Mouse (Mus musculus) frontal cortex, postnatal 14 days (tissue): ENCODE results near the gene Tubgcp5.

Source experiments
- DNase-seq, 2 experiments: peaks; one replicate each; pipeline ENCODE4 v3.0.0; 2022; ENCODE audit warnings: low spot score in 2 of 2

Tubgcp5 gene

DNA sequence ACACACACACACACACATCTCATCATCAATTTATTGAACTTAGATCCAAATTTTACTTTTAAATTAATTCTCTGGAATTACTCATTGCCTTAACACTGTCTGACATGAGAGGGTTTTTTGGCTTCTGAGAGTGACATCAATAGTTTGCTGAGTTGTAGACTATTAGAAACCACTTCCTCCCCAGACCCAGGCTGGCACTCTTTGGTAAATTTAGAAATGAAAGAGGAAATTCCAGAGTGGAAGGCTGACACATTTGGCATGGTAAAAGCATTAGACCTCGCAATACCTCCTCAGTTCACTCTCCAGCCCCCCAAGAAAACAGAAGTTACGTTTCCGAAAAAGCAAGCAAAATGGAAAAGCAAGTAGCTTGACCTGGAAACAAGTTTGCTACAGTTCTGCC, 58.8 kb downstream of the Tubgcp5 start:
- DNase-seq: no peak

DNA sequence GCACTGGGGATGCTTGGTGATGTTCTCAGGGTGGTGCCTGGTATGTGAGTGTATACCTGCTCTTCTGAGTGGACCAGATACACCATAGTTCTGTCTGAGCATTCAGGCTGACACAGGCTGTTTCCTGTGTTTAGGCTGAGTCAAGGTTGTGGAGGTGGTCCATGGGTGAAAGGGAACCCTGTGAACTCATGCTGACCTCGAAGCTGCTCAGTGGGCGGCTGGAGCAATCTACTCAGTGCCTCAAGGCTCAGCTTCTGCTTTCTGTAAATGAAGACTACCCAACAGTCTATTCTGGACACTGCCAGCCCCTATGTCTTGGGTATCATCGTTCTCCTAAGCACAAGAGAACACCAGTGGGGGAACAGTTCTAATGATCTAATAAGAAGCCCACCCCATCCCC, 61.6 kb downstream of the Tubgcp5 start:
- DNase-seq: no peak

- no peak for DNase-seq
Observed at GRCm38 (mm10) chr7:55856741-55857140, 62.8 kb downstream of the Tubgcp5 start.

- no peak for DNase-seq
Observed at GRCm38 (mm10) chr7:55857729-55858128, 63.8 kb downstream of the Tubgcp5 start.

DNA sequence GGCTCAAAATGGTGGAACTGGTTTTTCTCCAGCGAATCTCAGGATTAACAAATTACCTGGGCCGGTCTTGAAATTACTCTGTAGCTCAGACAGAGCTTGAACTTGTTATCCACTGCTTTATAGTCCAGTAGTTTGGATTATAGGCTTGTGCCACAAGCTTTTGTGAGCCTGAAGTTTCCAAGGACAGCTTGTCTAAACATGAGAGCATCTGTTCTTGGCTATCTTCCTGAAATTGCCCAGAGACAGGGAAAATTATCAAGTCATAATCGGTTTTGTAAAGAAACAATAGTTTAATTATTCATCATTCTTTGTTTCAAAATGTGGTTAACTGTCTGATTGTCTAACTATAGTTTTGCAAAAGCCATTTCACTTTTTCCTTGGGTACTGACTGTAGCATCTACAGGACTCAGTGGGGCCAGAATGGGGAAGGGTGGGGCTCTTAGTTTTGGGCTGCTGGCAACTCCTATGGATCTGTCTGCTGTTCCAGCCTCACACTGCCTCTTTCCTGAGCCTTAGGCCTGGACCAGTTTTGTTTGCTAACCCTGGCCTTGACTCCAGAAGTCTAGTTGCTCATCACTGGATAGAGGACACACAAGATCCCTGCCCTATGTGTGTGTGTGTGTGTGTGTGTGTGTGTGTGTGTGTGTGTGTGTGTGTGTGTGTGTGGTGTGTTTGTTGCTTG, 65.0 kb downstream of the Tubgcp5 start:
- DNase-seq: no peak

DNA sequence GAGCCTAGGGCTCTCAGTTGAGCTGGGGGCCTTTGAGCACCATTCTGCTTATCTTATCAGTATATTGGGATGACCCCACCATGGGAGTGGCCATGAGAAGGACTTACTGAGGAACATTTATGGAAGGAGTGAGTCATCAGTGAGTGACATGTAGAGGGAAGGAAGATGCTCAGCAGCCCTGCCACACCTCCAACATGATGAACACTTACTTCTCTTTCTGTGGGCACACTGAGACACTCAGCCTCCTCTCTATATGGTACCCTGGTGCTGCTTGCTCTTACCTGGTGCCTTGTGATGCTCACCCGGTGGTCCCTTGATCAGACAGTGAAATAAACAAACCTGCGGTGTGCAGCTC, 65.5 kb downstream of the Tubgcp5 start:
- DNase-seq: no peak

- DNase-seq: no peak
Observed at GRCm38 (mm10) chr7:55859956-55860355, 66.0 kb downstream of the Tubgcp5 start.

GRCm38 (mm10) chr7:55861175-55861574, 67.2 kb downstream of the Tubgcp5 start:
- no peak for DNase-seq

GRCm38 (mm10) chr7:55865044-55865443, 71.1 kb downstream of the Tubgcp5 start:
- DNase-seq: no peak

GRCm38 (mm10) chr7:55865750-55866416, 71.9 kb downstream of the Tubgcp5 start:
- DNase-seq: no peak

GRCm38 (mm10) chr7:55868247-55868646, 74.3 kb downstream of the Tubgcp5 start:
- DNase-seq: no peak

DNA sequence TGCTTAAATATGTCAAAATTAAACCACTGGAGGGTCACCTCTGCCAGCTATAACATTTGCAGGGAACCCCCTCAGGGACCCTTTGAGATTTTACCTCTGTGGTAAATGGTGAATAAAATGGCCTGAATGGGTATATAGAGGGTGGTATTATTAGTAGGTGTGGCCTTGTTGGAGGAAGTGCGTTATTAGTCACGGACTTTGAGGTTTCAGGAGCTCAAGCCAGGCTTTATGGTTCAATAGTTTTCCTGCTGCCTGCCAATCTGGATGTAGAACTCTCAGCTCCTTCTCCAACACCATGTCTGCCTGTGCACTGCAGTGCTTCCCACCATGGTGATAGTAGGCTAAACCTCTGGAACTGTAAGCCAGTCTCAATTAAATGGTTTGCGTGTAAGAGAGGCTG, 75.3 kb downstream of the Tubgcp5 start:
- no peak for DNase-seq

- DNase-seq: no peak
Observed at GRCm38 (mm10) chr7:55870340-55871020, 76.5 kb downstream of the Tubgcp5 start.

- DNase-seq: no peak
Observed at GRCm38 (mm10) chr7:55871476-55871875, 77.5 kb downstream of the Tubgcp5 start.

DNA sequence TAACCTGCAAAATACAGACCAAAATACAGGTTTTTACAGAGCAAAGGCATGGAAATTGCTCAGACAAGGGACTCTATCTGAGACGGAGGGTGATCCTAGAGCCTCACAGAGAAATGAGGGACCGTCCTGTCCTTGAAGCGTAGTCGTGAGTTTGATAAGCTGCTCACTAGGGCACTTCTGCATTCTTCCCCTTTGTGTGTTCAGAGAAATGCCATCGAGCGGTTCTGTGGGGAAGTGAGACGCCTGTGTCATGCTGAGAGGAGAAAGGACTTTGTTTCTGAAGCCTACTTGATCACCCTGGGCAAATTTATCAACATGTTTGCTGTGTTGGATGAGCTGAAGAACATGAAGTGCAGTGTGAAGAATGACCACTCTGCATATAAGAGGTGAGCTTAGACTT, 80.7 kb downstream of the Tubgcp5 start:
- DNase-seq: no peak

- no peak for DNase-seq
Observed at GRCm38 (mm10) chr7:55877721-55878120, 83.8 kb downstream of the Tubgcp5 start.

- DNase-seq: no peak
Observed at GRCm38 (mm10) chr7:55880882-55881281, 86.9 kb downstream of the Tubgcp5 start.
